Mouse (Mus musculus): ENCODE data around the gene Zbtb38. TPM values are rescaled to one million over a fixed set of nuclear protein-coding genes. Genes with fewer than 3 reads are reported as not detected.

Zbtb38 gene
- total RNA-seq, 2 experiments from 2014 or later = 65.0 to 65.8 TPM

DNA sequence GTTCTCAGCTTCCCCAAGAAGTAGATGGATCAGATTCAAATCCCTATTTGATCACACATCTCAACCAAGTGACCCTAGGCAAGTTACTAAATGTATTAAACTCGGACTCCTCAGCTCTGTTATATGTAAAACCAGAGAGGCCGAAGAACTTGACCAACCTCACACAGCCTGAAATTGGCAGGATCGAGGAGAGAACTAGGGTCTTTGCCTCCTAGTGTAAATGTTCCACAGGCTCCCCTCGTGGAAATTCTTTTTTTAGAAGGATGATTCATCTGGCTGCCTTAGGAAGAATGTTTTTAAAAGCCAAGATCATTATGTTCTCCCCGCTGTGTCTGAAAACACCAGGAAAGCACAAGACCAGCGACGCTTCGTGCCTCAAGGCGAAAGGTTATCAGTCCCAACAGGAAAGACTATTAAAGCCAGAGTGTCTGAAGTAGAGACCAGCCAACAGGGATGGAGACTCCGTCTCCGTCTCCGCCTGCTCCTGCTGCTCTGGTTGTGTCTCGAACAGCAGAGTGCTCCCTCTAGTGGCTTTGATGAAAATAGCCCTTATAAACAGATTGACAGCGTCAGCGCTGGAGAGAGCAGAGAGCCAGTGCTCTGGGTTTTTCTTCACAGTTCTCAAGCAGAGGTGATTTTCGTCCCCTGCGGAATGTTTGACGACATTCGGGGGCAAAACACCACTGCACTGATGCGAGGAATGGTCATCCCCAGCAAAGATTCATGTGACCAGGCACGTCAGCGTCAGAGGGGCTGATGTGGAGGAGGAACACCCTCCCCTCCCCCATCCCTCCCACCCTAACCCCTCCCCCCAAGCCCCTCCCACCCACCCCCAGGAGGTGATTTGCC lies 6.3 kb upstream of the Zbtb38 start:
- peak; percentile 70 to 90 for DNase-seq (ENCODE audit: low spot score in 2 of 2)

DNA sequence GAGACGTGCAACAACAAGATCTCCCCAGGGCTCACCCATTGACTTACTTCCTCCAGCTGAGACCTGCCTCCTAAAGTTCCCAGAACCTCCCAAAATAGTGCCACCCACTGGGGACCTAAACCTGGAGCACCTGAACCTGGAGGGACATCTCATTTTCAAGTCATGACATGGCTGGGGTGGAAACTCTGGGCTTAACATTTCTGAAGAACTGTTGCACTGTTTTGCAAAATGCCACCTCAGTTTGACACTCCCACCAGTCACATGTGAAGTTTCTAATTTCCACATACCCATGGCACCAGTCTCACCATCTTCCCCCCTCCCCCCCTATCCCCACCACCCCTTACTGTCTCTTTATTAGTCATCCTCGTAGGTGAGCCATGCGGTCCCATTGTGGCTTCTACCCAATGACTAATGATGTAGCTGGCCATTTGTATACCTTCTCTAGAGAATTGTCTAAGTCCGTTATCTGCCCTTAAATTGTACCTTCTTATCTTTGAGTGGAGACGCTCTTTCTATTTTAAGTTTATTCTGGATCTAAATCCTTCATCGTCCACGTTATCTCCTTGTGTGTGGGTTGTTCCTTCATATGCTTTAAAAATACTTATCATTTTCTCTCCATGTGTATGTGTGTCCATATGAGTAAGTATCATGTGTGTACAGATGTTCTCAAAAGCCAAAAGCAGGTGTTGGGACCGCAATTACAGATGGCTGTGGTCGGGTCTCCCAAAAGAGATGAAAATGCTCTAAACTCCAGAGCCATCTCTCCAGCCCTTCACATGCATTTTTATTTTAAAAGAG lies 4.2 kb upstream of the Zbtb38 start:
- DNase-seq (ENCODE audit: low spot score in 2 of 2) = no peak

DNA sequence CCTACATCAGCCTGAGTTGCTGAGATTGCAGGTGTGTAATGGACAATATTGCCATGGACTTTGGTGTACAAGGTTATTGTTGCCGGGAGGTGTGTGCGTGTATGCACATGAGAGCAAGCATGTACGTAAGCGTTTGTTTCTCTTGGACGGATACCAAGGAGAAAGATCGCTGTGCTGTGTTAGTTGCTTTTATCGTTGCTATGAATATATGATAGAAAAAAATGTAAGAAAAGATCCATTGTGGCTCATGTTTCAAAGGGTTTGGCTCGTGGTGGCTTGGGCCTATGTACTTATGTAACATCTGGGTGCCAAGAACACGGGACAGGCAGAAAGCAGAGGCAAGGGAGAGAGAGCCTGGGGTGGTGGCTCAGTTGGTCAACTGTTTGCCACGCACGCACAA lies 3.1 kb upstream of the Zbtb38 start:
- DNase-seq (ENCODE audit: low spot score in 2 of 2) = no peak

DNA sequence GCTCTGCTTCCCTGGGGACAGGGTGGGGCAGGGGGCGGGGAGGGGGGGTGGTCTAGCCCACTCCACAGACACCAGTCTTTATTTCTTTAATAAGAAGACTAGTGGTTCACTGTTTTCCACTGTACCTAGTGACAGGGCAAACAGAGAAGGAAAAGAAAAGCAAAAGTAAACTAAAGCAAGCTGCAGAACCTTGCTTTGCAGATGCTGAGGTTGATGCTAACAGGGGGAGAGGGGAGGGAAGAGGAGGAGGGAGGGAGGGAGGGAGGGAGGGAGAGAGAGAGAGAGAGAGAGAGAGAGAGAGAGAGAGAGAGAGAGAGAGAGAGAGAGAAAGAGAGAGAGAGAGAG lies 2.0 kb upstream of the Zbtb38 start:
- no peak for DNase-seq (ENCODE audit: low spot score in 2 of 2)

DNA sequence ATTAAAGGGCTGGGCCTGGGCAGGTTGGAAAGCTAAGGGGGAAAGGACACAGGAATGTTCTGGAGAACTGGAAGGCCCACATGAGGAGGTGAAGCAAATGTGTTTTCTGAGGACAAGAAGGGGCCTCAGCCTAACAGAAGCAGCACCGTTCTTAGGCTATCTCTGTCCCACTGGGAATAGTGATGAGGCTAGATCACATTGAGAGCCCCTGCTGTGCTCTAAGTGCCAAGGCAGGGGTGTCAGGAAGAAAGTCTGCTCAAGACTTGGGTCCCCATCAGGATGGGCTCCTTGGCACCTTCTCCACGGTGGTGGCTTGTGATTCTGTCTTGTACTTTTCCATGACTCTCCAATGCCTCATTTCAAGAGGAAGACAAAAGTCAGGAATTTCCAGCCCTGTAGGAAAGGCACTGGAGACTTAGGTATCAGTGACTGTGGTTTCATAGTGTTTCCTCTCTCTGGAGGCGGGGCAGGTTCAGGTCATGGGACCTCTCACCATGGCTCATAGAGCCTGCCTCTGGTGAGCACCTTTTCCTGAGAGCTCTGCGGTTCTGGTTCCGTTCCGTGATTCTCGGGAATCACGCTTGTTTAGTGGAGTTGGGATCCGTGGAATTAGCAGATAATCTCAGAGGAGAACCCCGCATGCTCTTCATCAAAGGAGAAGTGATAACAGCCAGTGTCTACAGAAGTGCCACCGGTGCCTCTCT lies 1.4 kb upstream of the Zbtb38 start:
- DNase-seq (ENCODE audit: low spot score in 2 of 2) = no peak

DNA sequence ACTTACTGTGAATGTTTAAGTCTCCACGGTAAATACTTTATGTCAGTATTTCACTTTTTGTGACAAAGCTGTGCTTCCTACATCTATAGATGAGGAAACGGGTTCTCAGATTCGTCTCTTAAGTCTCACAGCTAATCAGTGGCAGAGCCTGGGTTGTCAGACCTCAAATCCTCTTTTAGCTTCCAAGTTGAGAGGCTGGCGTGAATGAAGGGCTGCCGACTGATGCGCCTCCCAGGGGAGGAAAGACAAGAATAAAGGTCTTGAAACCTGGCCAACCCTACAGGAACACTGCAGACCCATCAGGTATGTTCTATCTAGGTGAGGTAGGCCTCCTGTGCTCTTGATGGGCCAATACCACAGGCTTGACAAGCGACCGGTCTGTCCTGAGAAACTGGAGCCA lies 761 bp upstream of the Zbtb38 start:
- DNase-seq (ENCODE audit: low spot score in 2 of 2) = no peak

DNA sequence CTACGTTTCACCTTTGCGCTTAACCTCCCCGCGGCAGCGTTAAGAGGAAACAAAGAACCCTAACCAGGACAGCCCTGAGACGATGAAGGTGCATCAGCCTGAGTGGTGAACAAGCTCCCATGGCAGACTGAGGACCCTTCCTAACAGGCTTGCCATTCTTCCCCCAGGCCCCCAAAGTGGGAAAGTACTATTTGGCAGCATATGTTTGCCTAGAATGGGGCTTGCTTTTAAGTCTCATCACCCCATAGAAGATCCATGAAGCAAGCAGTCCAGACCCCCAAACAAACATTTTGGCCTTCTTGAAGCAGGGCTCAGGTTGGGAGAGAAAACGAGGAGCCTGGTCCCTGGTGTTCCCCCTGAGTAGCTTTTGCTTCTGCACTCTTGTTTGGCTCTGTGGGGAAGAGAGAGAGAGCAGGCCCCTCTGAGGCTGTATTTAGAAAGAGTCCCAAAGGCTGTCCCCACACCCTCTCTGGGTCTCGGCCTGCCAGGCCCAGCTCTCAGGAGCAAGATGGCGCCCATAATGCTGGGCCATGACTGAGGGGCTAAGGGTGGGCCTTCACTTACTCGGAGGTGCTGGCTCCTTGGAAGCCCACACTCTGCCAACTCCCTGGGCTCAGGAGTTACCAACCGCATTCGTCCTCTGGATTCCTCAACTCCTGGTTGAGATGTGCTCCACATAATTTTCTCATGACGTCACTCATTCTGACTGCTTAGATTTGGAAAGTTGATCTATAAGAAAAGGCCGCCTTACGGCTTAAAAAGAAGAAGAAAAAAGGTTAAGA lies 619 bp downstream of the Zbtb38 start:
- no peak for DNase-seq (ENCODE audit: low spot score in 2 of 2)

DNA sequence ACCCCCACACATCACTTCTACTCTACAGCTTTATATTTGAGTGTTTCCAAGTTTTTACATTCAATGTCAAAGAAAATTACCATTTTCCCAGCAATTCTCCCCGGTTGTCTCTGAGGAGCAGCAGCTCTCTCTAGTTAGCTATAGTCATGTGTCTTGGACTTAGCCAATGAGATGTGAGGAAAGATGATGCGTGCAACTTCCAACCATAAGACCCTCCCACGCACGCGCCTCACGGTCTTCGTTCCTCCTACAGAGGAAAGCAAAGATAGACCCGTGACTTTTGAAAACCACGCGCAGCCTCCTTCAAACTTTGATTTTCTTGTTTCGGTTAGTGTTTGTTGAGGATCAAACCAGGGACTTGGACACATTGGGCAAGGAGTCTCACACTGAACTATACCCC lies 2.0 kb downstream of the Zbtb38 start:
- DNase-seq (ENCODE audit: low spot score in 2 of 2) = no peak

DNA sequence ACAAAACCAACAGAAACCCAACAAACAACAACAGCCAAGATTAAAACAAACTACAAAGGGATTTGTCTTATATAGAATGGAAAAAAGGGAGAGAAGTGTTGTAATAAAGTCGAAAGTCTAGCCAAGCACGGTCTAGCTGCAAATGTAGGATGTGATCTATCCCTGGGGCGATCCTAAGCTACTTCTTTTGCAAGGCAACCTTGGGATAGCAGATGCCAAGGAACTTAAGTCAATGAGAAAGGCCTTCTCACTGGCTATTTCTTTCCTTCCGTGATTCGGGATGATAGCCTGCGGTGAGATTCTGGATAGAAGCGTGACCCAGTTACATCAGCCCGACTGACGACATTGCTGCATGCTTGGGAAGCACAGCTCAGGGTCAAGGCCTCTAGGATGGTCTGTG lies 6.1 kb downstream of the Zbtb38 start:
- no peak for DNase-seq (ENCODE audit: low spot score in 2 of 2)

DNA sequence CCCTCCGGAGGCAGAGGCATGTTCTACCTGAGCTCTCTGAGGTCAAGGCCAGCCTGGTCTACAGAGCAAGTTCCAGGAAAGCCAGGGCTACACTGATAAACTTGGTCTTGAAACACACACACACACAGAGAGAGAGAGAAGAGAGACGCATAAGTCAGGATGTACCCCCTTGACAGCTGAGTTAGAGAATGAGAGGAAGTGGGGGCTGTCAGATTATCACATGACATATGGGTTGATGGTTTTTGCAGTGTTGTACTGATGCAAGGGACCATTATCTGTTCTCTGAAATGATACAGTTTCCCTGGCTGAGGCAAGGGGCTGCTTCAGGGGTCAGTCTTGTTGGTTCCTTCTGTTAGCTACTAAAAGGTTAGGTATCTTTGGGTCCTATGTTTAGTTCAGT lies 7.7 kb downstream of the Zbtb38 start:
- DNase-seq (ENCODE audit: low spot score in 2 of 2) = no peak

DNA sequence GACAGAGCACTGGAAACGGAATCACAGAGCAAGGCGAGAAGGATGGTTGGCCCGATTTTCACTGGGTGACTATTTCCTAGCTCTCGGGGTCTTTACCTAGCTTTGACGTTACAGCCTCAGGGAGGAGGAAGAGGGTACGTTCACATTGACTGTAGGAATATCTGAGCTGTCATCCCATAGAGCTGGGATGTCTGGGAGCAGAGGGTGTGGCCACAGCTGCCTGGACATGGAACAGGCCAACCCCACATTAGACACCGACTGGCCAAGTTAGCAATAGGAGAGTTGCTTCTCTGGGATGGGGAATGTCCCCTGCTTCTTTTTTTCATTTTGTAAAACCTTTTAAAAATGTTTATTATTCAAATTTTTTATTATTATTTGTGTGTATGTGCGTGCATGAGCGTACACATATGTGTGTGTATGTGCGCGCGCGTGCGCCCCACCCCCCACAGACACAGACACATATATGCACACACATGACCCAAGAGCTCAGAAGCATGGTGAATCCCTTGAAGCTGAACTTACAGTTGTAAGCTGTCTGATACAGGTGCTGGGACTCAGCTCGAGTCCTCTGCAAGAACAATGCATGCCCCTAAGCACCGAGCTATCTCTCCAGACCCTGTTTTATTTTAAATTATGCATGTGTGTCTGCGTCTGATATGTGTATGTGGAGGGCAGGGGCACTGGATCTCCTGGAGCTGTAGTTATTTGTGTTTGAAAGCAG lies 11.1 kb downstream of the Zbtb38 start:
- DNase-seq (ENCODE audit: low spot score in 2 of 2) = no peak

DNA sequence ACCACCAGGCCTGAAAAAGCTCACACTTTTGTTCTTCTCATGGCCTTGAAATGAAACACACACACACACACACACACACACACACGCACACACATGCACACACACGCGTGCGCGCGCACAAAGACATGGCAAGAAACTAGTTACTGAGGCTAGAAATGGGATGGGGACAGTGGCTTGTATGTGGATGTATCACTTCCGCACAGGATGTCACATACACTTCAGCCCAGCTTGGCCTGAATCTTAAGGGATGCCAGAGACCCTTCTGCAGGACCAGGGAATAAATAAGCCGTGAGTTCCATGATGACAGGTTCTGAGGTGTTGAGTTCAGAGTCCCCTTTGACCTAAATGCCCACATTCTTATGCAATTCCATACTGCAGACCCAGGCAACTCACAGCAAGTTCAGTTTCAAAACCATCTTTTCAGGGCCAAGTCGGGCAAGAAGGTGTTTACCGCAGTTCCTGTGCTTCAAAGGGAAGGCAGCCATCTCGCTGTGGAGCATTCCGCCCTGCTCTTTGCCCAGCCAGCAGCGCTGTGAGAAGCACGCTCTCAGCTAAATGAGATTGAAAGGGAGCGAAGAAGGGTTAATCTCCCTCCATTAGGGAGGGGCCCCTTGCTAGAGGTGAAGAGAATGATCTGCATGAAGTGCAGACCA lies 11.8 kb downstream of the Zbtb38 start:
- no peak for DNase-seq (ENCODE audit: low spot score in 2 of 2)

DNA sequence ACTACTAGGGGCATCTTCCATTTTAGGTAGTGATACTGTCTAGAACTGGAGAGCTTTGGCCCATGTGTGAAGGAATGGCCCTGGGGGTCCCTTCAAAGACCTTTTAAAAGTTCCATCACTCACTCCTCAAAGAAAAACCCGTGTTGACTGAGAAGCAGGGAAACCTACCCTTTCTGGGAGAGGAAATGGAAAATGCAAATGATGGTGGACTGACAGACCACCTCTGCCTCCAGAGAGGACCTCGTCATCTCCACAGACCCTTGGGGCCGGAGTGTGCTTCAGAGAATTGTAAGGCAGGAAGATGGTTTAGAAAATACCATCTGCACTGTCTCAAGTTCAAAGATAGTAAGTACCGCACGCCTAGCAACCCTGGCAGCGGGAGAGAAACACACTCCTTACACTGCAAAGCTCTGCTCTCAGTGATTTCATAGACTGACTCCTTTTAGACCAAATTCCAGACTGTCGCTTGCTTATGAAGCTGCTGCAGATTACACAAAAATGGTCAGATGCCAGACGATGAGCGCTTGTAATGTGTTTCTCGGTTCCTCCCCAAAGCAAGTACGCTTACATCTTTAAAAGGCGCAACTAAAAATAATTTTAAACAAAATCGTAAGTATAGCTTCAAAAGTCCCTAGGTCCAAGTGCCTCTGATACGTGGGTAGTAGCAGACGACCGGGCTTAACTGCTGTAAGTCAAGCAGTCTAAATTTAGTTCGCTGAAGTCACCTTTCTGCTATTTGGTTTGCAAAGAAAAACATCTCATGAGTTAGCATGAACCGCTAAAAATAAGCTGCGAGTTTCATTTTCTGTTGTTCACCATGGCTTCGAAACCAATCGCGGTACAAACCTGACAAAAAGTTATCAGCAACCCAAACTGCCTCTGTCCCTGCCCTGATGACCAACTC lies 12.6 kb downstream of the Zbtb38 start:
- peak in 1 of 2 experiments; percentile 63 for DNase-seq (ENCODE audit: low spot score in 2 of 2)

DNA sequence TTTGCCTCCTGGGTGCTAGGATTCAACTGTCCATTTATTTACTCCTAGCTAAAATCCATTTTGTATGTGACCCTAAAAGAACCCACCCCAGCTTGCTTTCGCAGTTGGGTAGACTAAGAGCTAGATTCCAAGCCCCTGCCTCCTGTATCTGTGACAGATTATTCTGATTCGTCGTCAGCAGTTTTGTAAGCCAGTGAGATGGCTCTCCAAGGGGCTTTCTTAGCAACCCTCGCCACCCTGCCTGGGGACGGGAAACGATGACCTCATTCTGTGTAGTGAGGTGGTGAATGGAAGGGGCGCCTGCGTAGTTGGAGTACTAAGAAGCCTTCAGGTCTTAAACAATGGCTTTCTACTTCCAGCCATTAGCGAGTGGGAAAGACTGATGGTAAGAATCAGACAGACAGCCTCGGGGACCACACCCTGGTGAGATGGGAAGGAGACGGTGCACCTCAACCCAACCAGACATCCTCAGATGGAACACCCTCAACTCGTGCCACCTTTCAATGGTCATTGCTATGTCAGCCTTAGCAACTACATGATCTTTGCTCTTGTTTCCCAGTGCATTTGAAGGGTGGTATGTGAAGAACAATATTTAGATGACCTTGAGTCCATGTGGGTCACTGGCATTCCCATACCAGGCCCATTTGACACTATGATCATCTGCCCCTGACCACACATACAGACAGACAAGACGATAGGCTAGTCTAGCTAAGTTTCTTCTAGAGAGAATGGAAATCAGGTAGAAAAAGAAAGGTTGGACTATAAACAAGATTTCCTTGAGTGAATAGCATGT lies 13.9 kb downstream of the Zbtb38 start:
- no peak for DNase-seq (ENCODE audit: low spot score in 2 of 2)

DNA sequence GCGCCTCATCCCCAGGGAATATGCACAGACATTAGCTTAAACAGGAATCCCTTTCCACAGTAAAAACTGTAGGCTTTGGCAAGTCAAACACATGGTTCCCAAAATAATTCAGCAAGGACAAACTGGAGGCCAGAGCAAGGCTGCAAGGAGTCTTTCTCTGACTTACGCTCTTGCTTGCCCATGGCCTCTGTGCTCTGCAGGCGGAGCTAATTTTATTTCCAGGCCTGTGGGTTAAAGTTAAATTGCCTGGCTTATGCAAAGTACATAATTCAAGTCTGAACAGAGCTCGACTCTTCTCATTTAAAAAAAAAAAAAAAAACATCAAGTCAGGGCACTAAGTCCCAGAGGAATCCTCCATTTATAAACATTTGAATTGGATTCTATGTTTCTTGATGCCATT lies 16.7 kb downstream of the Zbtb38 start:
- no peak for DNase-seq (ENCODE audit: low spot score in 2 of 2)

DNA sequence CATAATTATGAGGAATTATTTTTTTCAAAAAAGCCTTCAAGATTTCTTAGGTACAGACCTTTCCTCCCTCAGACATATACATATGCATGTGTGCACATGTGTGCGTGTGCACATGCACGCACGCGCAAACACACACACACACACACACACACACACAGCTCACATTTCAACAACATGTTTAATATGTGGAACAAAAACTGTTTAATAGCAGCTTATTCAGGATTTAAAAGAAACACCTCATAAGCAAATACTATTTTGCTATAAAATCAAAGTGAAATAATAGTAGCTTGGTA lies 19.3 kb downstream of the Zbtb38 start:
- no peak for DNase-seq (ENCODE audit: low spot score in 2 of 2)

DNA sequence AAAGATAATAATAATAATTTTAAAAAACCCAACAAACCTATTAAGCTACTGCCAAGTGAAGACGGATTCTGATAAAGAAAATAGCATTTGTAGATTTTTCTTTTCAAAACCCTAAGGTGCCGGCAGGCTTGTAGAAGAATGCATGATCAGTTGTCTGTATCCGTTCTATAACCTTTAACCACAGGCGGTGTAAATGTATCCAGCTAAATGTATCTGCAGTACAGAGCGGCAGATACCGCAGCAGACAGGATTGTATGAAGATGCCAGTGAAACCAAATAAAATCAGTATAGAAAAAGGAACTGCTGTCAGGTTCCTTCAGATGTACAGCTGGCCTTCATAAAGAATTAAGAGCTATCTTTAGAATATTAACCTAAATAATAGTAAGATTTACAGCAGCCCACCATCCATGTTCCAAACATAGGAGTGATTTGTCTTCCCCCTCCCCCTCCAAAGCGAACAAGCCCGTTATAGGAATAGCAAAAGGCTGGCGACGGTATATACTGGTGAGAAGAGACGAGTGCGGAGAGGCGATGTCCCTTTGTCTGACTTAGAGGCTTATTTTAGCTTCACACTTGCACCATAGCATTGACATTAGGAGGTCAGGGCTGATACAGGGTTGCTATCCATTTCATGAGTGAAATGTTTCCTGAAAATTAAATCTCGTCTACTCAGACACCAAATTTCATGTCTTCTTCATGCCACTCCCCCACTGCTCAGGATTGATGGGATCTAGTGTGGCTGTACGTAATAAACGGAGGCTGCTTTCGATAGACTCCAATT lies 19.8 kb downstream of the Zbtb38 start:
- DNase-seq (ENCODE audit: low spot score in 2 of 2) = peak in 1 of 2 experiments; percentile 65
